Mouse (Mus musculus) myocyte (in vitro differentiated cells): Measurements from ENCODE around the gene Mtmr3.

Experiments used
- CEBPB ChIP-seq: IDR thresholded peaks from 2 replicates; pipeline ENCODE4 v1.6.1; 2011; ENCODE audit warnings: mild to moderate bottlenecking, moderate library complexity; ENCODE audit not compliant: poor library complexity, insufficient read depth, severe bottlenecking
- E2F4 ChIP-seq: IDR thresholded peaks from one replicate; pipeline ENCODE4 v1.6.1; 2011; ENCODE audit warnings: mild to moderate bottlenecking, control low read depth, moderate library complexity; ENCODE audit not compliant: insufficient read depth
- MAX ChIP-seq: IDR thresholded peaks from one replicate; pipeline ENCODE4 v1.6.1; 2011; ENCODE audit warnings: low read depth, mild to moderate bottlenecking, control low read depth
- MYOD1 ChIP-seq, 3 experiments: IDR thresholded peaks; one replicate each; pipeline ENCODE4 v1.6.1; 2011; ENCODE audit warnings: control low read depth in 2 of 3, low read depth in 2 of 3, mild to moderate bottlenecking in 2 of 3, moderate library complexity in 1 of 3; ENCODE audit not compliant: insufficient read length in 2 of 3, control insufficient read depth in 1 of 3
- MYOG ChIP-seq, 3 experiments: IDR thresholded peaks; one replicate each; pipeline ENCODE4 v1.6.1; 2011; ENCODE audit warnings: control low read depth in 2 of 3, low read depth in 2 of 3, mild to moderate bottlenecking in 2 of 3; ENCODE audit not compliant: insufficient read length in 2 of 3, control insufficient read depth in 1 of 3, insufficient read depth in 1 of 3
- POLR2A ChIP-seq: IDR thresholded peaks from one replicate; pipeline ENCODE4 v1.6.1; 2011; ENCODE audit warnings: low read depth, mild to moderate bottlenecking, control low read depth, moderate library complexity; ENCODE audit not compliant: insufficient read length
- POLR2AphosphoS2 ChIP-seq: IDR thresholded peaks from one replicate; pipeline ENCODE4 v1.6.1; 2011; ENCODE audit warnings: low read depth, control low read depth; ENCODE audit not compliant: insufficient read length
- TCF12 ChIP-seq: IDR thresholded peaks from one replicate; pipeline ENCODE4 v1.6.1; 2011; ENCODE audit warnings: mild to moderate bottlenecking, control low read depth; ENCODE audit not compliant: poor library complexity, insufficient read depth, severe bottlenecking
- TCF3 ChIP-seq: IDR thresholded peaks from one replicate; pipeline ENCODE4 v1.6.1; 2011; ENCODE audit warnings: low read depth, control low read depth; ENCODE audit not compliant: insufficient read length
- USF1 ChIP-seq: IDR thresholded peaks from one replicate; pipeline ENCODE4 v1.6.1; 2011; ENCODE audit warnings: low read depth, mild to moderate bottlenecking, control low read depth, moderate library complexity

GRCm38 (mm10) chr11:4545976-4546375, 48.7 kb downstream of the Mtmr3 start:
- TF ChIP-seq MYOG (IDR thresholded peaks at IDR 0.05; ENCODE audit: control insufficient read depth in 1 of 3, insufficient read depth in 1 of 3, insufficient read length in 2 of 3, low read depth in 2 of 3) = no peak
- TF ChIP-seq POLR2A = no peak
- TF ChIP-seq MAX = no peak
- TF ChIP-seq TCF12 = no peak
- no peak for TF ChIP-seq MYOD1 (IDR thresholded peaks at IDR 0.05; ENCODE audit: control insufficient read depth in 1 of 3, insufficient read length in 2 of 3, low read depth in 2 of 3)
- no peak for TF ChIP-seq E2F4
- TF ChIP-seq USF1 = no peak
- TF ChIP-seq POLR2AphosphoS2 = no peak
- TF ChIP-seq CEBPB = no peak
- TF ChIP-seq TCF3 = no peak
